Mouse (Mus musculus): Measurements from ENCODE around the gene Eif4g1.

- TF ChIP-seq CTCF (IDR thresholded peaks at IDR 0.05; ENCODE audit: low read depth, low read length) = no peak
- no peak for TF ChIP-seq GATA1 (IDR thresholded peaks at IDR 0.05; ENCODE audit: borderline replicate concordance, low read length)
Measured at GRCm38 (mm10) chr16:20706407-20707055, 38.4 kb downstream of the Eif4g1 start.
